Mouse (Mus musculus) heart, adult 2 months (tissue): Measurements from ENCODE around the gene Ypel2. TPM values are rescaled to one million over a fixed set of nuclear protein-coding genes. Genes with fewer than 3 reads are reported as not detected.
A peak's percentile ranks its signal among the peaks of the same experiment; 100 is the strongest.

Experiments
- DNase-seq, 2 experiments: peaks; one replicate each; pipeline ENCODE4 v3.0.0; 2021
- H3K27ac ChIP-seq: fragments of 200-600 bp; 2 replicates; pipeline ENCODE4 v1.8.1; 2022
- H3K27me3 ChIP-seq: fragments of 200-500 bp; 2 replicates; pipeline ENCODE4 v1.6.1; 2012; ENCODE audit warnings: mild to moderate bottlenecking, low read length, inconsistent platforms, mixed read lengths; ENCODE audit not compliant: control insufficient read depth, insufficient read depth
- H3K36me3 ChIP-seq: fragments of 200-500 bp; 2 replicates; pipeline ENCODE4 v1.6.1; 2012; ENCODE audit warnings: low read length, inconsistent platforms; ENCODE audit not compliant: control insufficient read depth, insufficient read depth
- H3K4me1 ChIP-seq: fragments of 200-500 bp; 2 replicates; pipeline ENCODE4 v1.6.1; 2011; ENCODE audit warnings: low read length; ENCODE audit not compliant: control insufficient read depth, insufficient read depth
- H3K4me3 ChIP-seq: fragments of 200-600 bp; 2 replicates; pipeline ENCODE4 v1.8.1; 2022
- H3K79me2 ChIP-seq: fragments of 200-500 bp; replicated peaks from 2 replicates; pipeline ENCODE4 v1.6.1; 2012; ENCODE audit warnings: mild to moderate bottlenecking, inconsistent platforms, low read length, moderate library complexity, mixed read lengths; ENCODE audit not compliant: control insufficient read depth, insufficient read depth
- H3K9ac ChIP-seq: fragments of 200-500 bp; 2 replicates; pipeline ENCODE4 v1.6.1; 2012; ENCODE audit warnings: low read depth, mild to moderate bottlenecking, control low read depth, inconsistent platforms, low read length, mixed read lengths
- CTCF ChIP-seq: fragments of 200-600 bp; IDR thresholded peaks from 2 replicates; pipeline ENCODE4 v1.8.1; 2022; ENCODE audit warnings: antibody characterized with exemption, mild to moderate bottlenecking, moderate library complexity
- EP300 ChIP-seq: fragments of 200-500 bp; IDR thresholded peaks from 2 replicates; pipeline ENCODE4 v1.6.1; 2011; ENCODE audit warnings: low read depth, low read length, control low read depth; ENCODE audit not compliant: insufficient read depth
- POLR2A ChIP-seq: fragments of 200-500 bp; IDR thresholded peaks from 2 replicates; pipeline ENCODE4 v1.6.1; 2011; ENCODE audit warnings: mild to moderate bottlenecking, low read depth, low read length, control low read depth; ENCODE audit not compliant: insufficient read depth
- WGBS: fragments of 180-500 bp; shearing (Covaris S2); methylation state at CpG from one replicate; pipeline ENCODE4 v1.1.7; 2018; 5-methylcytosine and 5-hydroxymethylcytosine counted together
- intact Hi-C: fragments of 180-260 bp; cut with DNase I; formaldehyde crosslinking; loops from one replicate; pipeline ENCODE4 v1.15.1; 2025
- polyA plus RNA-seq: library from polyadenylated mRNA; depleted of rRNA; stranded (reverse); fragments of >200 nt; gene quantifications from 2 replicates; pipeline ENCODE4 v1.2.3, GENCODE M21; 2012
- total RNA-seq, 2 experiments: library from RNA; stranded (reverse); gene quantifications; 2 replicates each; pipeline ENCODE4 v1.2.3; 2021

Gene Ypel2
- total and polyA plus RNA-seq, 3 experiments = 7.9 to 26.3 (median 11.6) TPM

DNA sequence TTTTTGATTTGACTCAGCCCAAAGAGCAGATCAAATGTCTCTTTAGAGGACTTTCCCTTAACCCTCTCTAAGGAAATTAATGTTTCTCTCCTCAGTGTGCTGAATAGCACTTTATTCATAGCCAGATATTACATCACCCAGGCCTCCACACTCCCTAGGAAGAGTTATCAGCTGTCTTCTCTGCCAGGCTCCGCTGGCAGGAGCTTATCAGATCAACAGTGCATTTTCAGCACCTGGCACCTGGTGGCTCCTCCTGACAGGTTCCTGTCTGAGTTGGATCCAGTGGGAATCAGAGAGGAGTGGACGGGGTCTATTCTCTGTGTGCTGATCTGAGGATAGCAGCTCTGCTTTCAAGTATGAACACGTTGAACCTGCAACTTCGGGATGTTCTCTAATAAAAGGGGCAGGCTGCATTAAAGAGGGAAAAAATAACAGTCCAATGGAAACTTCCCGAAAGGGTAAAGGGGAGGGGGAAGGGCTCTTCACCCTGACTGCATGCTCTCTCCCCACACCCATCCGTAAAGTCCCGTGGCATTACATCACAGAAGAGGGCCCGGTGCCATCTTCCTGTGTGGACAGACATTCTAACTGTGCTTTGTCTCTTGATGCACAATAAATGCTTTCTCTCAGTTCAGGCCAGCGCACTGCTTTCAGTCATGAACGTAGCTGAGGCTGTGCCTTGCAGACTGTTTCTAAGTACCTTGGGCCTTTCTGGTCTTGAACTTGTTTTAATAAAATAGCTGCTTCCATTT lies 8.7 kb upstream of the Ypel2 start:
- Histone ChIP-seq H3K9ac (no peak overlapping the region), H3K27me3 (no peaks in the 10 kb centered on the region), H3K36me3 (no peaks in the 10 kb centered on the region), H3K4me1 (peaks cover 6% of the 10 kb centered on the region), H3K4me3 (no peak overlapping the region), H3K79me2 (no peaks in the 10 kb centered on the region), H3K27ac (no peak overlapping the region)
- TF ChIP-seq POLR2A = no peak
- TF ChIP-seq CTCF = no peak
- TF ChIP-seq EP300 = no peak
- DNase-seq = no peak
- 43% methylated on average over 10 of the region's 10 CpGs for WGBS
- intact Hi-C loops = loop anchor here (10.0 kb wide), 1 partner anchor 317 kb away; the partner anchor contains the start of genes Ptrh2 and Vmp1

DNA sequence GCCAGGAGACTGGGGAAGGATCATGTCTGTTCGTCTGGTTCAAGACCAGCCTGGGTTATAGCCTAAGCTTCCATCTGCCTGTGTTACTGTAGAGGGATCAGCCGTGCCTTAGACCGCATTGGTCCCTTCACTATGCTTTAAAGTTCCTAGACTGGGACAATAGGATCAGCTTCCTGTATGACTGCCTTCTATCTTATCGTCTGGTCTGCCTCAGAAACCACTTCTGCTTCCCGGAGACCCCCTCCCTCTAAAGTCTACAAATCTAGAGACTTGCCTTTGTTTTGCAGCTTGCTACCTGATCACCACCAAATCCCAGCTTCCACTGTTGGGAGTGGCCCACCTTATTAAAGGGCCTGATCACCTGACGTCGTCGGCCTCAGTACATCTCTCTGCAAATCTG lies 7.7 kb upstream of the Ypel2 start:
- no peak for DNase-seq
- H3K4me3 ChIP-seq = no peak overlapping the region
- 61% methylated on average over 8 of the region's 8 CpGs for WGBS
- no peaks in the 10 kb centered on the region for H3K27me3 ChIP-seq
- no peak overlapping the region for H3K27ac ChIP-seq
- no peaks in the 10 kb centered on the region for H3K36me3 ChIP-seq
- H3K4me1 ChIP-seq = peaks cover 6% of the 10 kb centered on the region
- TF ChIP-seq POLR2A = no peak
- no peak for TF ChIP-seq CTCF
- TF ChIP-seq EP300 = no peak
- no peak overlapping the region for H3K9ac ChIP-seq
- intact Hi-C loops = loop anchor here (10.0 kb wide), 1 partner anchor 316 kb away; the partner anchor contains the start of genes Ptrh2 and Vmp1
- no peaks in the 10 kb centered on the region for H3K79me2 ChIP-seq

DNA sequence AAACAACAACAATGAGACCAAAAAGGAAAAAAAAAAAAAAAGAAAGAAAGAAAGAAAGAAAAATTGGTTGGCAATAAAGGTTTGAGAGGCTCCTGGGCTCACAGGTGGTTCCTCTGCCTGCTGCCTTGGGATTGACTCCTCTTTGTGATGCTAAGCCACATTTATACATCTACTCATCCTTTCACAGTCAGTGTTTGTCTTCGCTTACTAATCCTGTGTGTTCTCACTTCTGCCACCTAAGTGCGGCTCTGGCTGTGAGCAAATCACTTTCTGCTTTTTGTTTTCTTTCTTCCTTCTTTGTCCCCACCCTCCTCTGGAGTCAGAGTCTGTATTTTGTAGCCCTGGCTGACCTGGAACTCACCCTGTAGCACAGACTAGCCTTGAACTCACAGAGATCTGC lies 2.8 kb upstream of the Ypel2 start:
- H3K9ac ChIP-seq = no peak overlapping the region

DNA sequence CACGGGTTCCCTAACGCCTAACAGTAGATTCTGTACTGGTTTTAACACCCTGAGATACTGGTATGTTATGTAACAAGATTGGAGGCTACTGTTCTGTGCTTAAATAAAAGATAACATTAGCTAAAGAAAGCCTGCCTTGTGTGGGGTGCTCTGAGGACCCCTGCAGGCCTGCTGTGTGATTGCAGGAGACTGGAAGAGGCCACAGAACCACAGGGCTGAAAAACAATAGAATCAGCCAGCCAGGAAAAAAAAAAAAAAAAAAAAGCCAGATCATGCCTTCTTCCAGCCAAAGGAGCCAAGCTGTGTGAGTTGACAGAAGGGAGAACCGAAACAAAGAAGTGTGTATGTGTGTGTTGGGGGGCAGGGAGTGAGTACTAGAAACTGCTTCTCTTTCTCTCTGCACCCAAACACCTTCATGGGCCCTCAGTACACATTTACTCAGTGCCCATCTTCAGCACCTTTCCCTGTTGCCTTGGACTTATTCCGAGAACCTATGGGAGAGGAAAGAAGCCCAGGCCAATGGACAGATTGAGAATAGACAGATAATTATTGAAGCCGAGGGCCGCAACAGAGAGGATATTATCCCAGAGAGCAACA lies 2.2 kb upstream of the Ypel2 start:
- Histone ChIP-seq H3K27me3 (no peaks in the 10 kb centered on the region), H3K4me3 (no peak overlapping the region), H3K36me3 (peaks cover 4% of the 10 kb centered on the region; the same call in 1 of the 2 replicates), H3K4me1 (peaks cover 11% of the 10 kb centered on the region), H3K79me2 (peaks cover 3% of the 10 kb centered on the region), H3K27ac (peak overlapping the region; percentile 99), H3K9ac (peak overlapping the region; percentile 25; the same call in 1 of the 2 replicates)
- 24% methylated on average over 6 of the region's 6 CpGs for WGBS
- peak; percentile 71 to 77 for DNase-seq
- TF ChIP-seq POLR2A (no peak), CTCF (peak; percentile 91), EP300 (peak; percentile 96)
- intact Hi-C loops = loop anchor here (2.0 to 10.0 kb wide), 2 partner anchors 101 to 239 kb away; partner anchors contain the start of gene Cltc

More for the DNA sequence above, 2.8 kb upstream of the Ypel2 start:
- peaks cover 11% of the 10 kb centered on the region for H3K4me1 ChIP-seq
- H3K36me3 ChIP-seq = peaks cover 3% of the 10 kb centered on the region; the same call in 1 of the 2 replicates
- H3K79me2 ChIP-seq = 0 out of 2 replicates have a peak, but pooled peaks cover 2% of the 10 kb centered on the region
- intact Hi-C loops = loop anchor here (10.0 kb wide), 1 partner anchor 101 kb away; no protein-coding TSS in a partner anchor
- H3K27me3 ChIP-seq = no peaks in the 10 kb centered on the region
- DNase-seq = no peak
- TF ChIP-seq CTCF (no peak), POLR2A (no peak), EP300 (no peak)
- H3K27ac ChIP-seq = peak overlapping the region; percentile 40; the same call in 1 of the 2 replicates
- 82% methylated on average over 2 of the region's 2 CpGs for WGBS
- no peak overlapping the region for H3K4me3 ChIP-seq

DNA sequence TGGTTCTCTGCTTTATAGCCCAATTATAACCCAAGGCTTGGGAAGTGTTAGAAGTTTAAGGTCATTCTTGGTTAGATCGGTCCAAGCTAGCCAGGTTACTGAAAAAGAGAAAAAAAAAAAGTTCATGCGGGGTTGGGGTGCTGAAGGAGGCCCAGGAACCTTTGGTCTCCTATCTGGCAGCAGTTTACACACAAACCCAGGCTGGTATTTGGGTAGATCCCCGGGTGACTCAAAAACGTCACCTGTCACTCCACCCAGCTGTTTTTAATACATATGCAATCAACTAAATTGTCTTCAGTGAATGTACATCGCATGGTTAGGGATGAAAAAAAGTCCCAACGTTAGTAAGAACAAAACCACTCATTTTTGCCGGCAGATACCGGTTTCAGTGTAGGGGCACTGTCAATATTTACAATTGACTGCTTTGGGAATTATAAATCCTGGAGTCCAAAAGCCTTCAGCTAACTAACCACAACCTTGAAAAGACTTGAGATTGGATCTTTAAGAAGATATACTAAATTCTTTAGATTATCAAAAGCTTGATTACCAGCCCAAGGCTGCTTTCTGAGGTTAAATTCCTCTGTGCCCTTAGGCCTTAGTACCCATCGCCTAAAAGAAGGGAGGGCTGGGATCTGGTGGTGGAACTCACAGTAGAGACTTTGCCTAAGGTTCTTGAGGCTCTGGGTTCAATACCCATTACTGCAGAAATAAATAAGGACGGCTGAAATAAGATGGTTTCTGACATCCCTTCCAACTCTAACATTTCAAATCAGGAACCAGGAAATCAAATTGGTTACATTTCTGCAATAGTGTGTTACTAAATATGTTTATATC lies 1.5 kb upstream of the Ypel2 start:
- Histone ChIP-seq H3K4me3 (no peak overlapping the region), H3K27me3 (no peaks in the 10 kb centered on the region), H3K27ac (peak overlapping the region; percentile 99), H3K79me2 (peaks cover 4% of the 10 kb centered on the region), H3K36me3 (peaks cover 4% of the 10 kb centered on the region; the same call in 1 of the 2 replicates), H3K9ac (no peak overlapping the region), H3K4me1 (peaks cover 11% of the 10 kb centered on the region)
- intact Hi-C loops = loop anchor here (2.0 to 10.0 kb wide), 2 partner anchors 100 to 238 kb away; partner anchors contain the start of gene Cltc
- DNase-seq = no peak
- TF ChIP-seq CTCF (no peak), EP300 (no peak), POLR2A (no peak)
- 55% methylated on average over 10 of the region's 10 CpGs for WGBS
